Mouse (Mus musculus) heart, adult 18-20 months (tissue): ENCODE data around the gene Lbh. TPM values are rescaled to one million over a fixed set of nuclear protein-coding genes. Genes with fewer than 3 reads are reported as not detected.
A peak's percentile ranks its signal among the peaks of the same experiment; 100 is the strongest.

ENCODE experiments used
- DNase-seq, 2 experiments: peaks; one replicate each; pipeline ENCODE4 v3.0.0; 2021 to 2022; ENCODE audit warnings: mixed read lengths in 1 of 2
- total RNA-seq, 2 experiments: library from RNA; stranded (reverse); gene quantifications; 2 replicates each; pipeline ENCODE4 v1.2.3; 2021

The Lbh gene
- total RNA-seq, 2 experiments from 2014 or later: 432 to 483 TPM

- peak; percentile 60 to 81 for DNase-seq
These were observed 54.9 kb downstream of the Lbh start for GRCm38 (mm10) chr17:72973041-72973440.

DNA sequence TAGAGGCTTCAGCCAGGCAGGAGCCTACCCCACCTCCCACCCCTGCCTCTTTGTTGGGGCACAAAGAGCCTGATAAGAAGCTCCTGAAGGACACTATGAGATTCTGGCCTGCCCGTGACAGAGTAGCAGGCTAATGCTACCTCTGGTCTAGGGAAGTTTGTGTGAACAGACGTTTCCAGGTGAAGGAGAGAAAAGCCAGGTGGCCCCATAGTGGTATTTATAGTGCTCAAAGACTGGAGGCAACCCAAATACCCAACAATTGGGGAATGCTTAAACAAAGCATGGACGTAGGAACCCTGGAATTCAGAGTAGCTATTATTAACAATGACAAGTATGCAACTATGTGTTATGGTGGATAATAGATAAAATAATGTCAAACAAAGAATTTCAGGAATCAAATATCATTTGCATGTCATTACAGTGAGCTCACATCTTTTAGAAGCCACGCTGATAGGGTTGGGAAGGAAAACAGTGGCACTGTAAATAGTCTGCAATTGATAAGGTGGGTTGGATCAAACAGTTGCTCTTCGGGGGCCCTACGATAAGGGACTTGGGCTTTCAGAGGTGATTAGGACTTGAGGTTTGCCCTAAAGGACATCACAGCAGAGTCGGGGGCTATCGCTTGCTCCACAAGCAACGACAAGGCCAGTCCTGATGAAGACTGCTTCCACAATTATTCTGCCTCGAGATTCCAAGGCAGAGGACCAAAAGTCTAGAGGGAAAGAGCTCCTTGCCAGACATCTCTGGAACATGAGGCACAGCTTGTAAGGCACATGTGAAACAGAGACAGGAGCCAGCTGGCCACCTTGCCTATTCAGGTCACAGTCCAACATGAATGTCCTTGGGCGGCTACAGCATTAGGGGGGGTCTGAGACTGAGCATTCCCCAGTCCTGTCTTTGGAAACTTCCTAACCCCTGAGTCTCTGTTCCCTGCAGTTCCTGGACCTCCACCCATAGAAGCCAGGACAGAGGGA is 58.4 kb downstream of the Lbh start:
- DNase-seq: peak; percentile 83 to 88

DNA sequence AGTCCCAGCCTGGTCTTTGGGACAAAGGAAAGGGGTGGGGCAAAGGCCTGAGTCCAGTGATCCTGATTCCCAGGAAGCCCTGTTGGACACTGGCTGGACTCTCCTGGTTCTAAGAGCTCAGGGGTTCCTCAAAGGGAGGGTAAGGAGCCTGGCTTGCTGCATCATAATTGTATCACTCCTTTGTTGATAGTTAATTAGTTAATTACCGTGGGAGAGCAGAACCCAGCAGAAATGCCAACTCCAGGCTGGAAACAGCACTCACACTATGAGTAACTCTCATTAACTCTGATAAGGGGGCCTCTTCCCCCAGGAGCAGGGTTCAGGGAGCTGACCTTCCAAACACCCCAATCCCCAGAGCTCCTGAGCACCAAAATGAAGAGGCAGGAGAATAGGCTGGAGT is 59.5 kb downstream of the Lbh start:
- DNase-seq: no peak

- DNase-seq: no peak
These were observed 64.1 kb downstream of the Lbh start for GRCm38 (mm10) chr17:72982156-72982555.

DNA sequence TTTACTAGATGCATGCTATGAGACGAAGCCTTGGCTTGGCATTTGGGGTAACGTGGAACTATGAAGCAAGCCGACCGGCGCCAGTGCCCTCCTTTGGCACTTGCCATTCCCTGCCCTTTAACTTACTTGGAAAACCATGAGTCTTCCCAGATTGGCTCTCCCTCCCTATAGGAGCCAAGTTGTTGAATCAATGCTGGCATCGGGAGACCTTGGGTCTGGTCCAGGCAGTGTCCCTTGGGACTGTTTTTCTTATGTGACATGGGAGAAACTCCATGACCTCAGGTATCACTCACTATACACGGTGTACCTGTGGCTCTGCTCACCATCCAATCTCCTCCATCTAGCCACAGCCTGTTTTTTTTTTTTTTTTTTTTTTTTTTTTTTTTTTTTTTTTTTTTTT is 65.4 kb downstream of the Lbh start:
- DNase-seq: no peak

GRCm38 (mm10) chr17:72989025-72989424 is 70.9 kb downstream of the Lbh start:
- no peak for DNase-seq

Other genes with a start within 250 kb of the Lbh start
- gene Ypel5, start 81.9 kb upstream of the Lbh start, total RNA-seq: 10 to 100 TPM; 39.3 to 42.8 TPM
- 10 to 100 TPM; 97.3 to 97.5 TPM for gene Lclat1, start 189.7 kb downstream of the Lbh start, total RNA-seq